Mouse (Mus musculus) MEL (cell line): ENCODE measurements around the gene Serinc5. TPM values are rescaled to one million over a fixed set of nuclear protein-coding genes. Genes with fewer than 3 reads are reported as not detected.

Experiments used
- DNase-seq: peaks from one replicate; pipeline ENCODE4 v3.0.0; 2011; ENCODE audit warnings: low read depth, low spot score
- H3K27ac ChIP-seq: 2 replicates; pipeline ENCODE4 v1.5.1; 2012; ENCODE audit warnings: low read depth, mild to moderate bottlenecking, control low read depth, low read length, moderate library complexity; ENCODE audit not compliant: control insufficient read depth
- H3K27me3 ChIP-seq, 2 experiments: fragments of 150-350 bp in 1 of 2; sonication (generic) in 1 of 2; 2 replicates each; pipeline ENCODE4 v1.6.1; 2012; ENCODE audit warnings: low read length in 2 of 2, mild to moderate bottlenecking in 2 of 2, improper control_type of control experiment in 1 of 2, moderate library complexity in 1 of 2; ENCODE audit not compliant: insufficient read depth in 2 of 2, control insufficient read depth in 1 of 2
- H3K36me3 ChIP-seq, 2 experiments: 2 replicates each; pipeline ENCODE4 v1.6.1; 2012 to 2014; ENCODE audit warnings: low read length in 2 of 2, improper control_type of control experiment in 1 of 2, inconsistent platforms in 1 of 2, mild to moderate bottlenecking in 1 of 2; ENCODE audit not compliant: insufficient read depth in 2 of 2, control insufficient read depth in 1 of 2
- H3K4me1 ChIP-seq, 2 experiments: fragments of 150-350 bp in 1 of 2; sonication (generic) in 1 of 2; 2 replicates each; pipeline ENCODE4 v1.6.1; 2012; ENCODE audit warnings: low read length in 2 of 2, improper control_type of control experiment in 1 of 2, mild to moderate bottlenecking in 1 of 2; ENCODE audit not compliant: insufficient read depth in 2 of 2, control insufficient read depth in 1 of 2
- H3K4me3 ChIP-seq, 2 experiments: fragments of 150-350 bp in 1 of 2; sonication (generic) in 1 of 2; 2 replicates each; pipeline ENCODE4 v1.5.1; 2012; ENCODE audit warnings: low read depth in 2 of 2, low read length in 2 of 2, mild to moderate bottlenecking in 2 of 2, moderate library complexity in 2 of 2, control low read depth in 1 of 2, improper control_type of control experiment in 1 of 2; ENCODE audit not compliant: control insufficient read depth in 1 of 2, insufficient read depth in 1 of 2
- H3K79me2 ChIP-seq: 2 replicates; pipeline ENCODE4 v1.6.1; 2012; ENCODE audit warnings: mild to moderate bottlenecking, low read length, moderate library complexity; ENCODE audit not compliant: control insufficient read depth, poor library complexity, insufficient read depth
- H3K9ac ChIP-seq: 2 replicates; pipeline ENCODE4 v1.6.1; 2012; ENCODE audit warnings: low read depth, mild to moderate bottlenecking, control low read depth, low read length, moderate library complexity; ENCODE audit not compliant: control insufficient read depth, poor library complexity, severe bottlenecking
- H3K9me3 ChIP-seq: fragments of 150-350 bp; sonication (generic); replicated peaks from 2 replicates; pipeline ENCODE4 v1.6.1; 2012; ENCODE audit warnings: mild to moderate bottlenecking, low read length, improper control_type of control experiment, moderate library complexity; ENCODE audit not compliant: insufficient read depth
- BHLHE40 ChIP-seq: IDR thresholded peaks from 2 replicates; pipeline ENCODE4 v1.6.1; 2012; ENCODE audit warnings: low read depth, mild to moderate bottlenecking, inconsistent platforms, low read length, improper control_type of control experiment, borderline replicate concordance
- CHD2 ChIP-seq: IDR thresholded peaks from 2 replicates; pipeline ENCODE4 v1.6.1; 2011; ENCODE audit warnings: low read length, improper control_type of control experiment
- E2F4 ChIP-seq: IDR thresholded peaks from 2 replicates; pipeline ENCODE4 v1.6.1; 2011; ENCODE audit warnings: low read depth, low read length, improper control_type of control experiment, borderline replicate concordance
- ELF1 ChIP-seq: IDR thresholded peaks from 2 replicates; pipeline ENCODE4 v1.6.1; 2014; ENCODE audit warnings: low read depth, mild to moderate bottlenecking, inconsistent platforms, low read length, improper control_type of control experiment, moderate library complexity
- EP300 ChIP-seq, 2 experiments: IDR thresholded peaks; 2 replicates each; pipeline ENCODE4 v1.6.1; 2011; ENCODE audit warnings: improper control_type of control experiment in 2 of 2, low read length in 2 of 2, low read depth in 1 of 2, mild to moderate bottlenecking in 1 of 2
- GABPA ChIP-seq: IDR thresholded peaks from 2 replicates; pipeline ENCODE4 v1.6.1; 2012; ENCODE audit warnings: low read depth, mild to moderate bottlenecking, inconsistent platforms, low read length, improper control_type of control experiment, moderate library complexity
- HCFC1 ChIP-seq: IDR thresholded peaks from 2 replicates; pipeline ENCODE4 v1.6.1; 2012; ENCODE audit warnings: low read depth, mild to moderate bottlenecking, inconsistent platforms, low read length, improper control_type of control experiment, moderate library complexity
- JUND ChIP-seq: IDR thresholded peaks from 2 replicates; pipeline ENCODE4 v1.6.1; 2011; ENCODE audit warnings: low read depth, mild to moderate bottlenecking, improper control_type of control experiment, low read length
- MAX ChIP-seq: IDR thresholded peaks from 2 replicates; pipeline ENCODE4 v1.6.1; 2011; ENCODE audit warnings: low read length, improper control_type of control experiment
- POLR2A ChIP-seq, 2 experiments: IDR thresholded peaks; 2 replicates each; pipeline ENCODE4 v1.6.1; 2011 to 2012; ENCODE audit warnings: low read length in 2 of 2, mild to moderate bottlenecking in 2 of 2, control low read depth in 1 of 2, improper control_type of control experiment in 1 of 2, low read depth in 1 of 2, moderate library complexity in 1 of 2; ENCODE audit not compliant: control insufficient read depth in 1 of 2, insufficient read depth in 1 of 2, poor library complexity in 1 of 2
- POLR2AphosphoS5 ChIP-seq: IDR thresholded peaks from 2 replicates; pipeline ENCODE4 v1.6.1; 2012; ENCODE audit warnings: low read depth, borderline replicate concordance, mild to moderate bottlenecking, inconsistent platforms, low read length, moderate library complexity, mixed read lengths
- RAD21 ChIP-seq: IDR thresholded peaks from 2 replicates; pipeline ENCODE4 v1.6.1; 2011; ENCODE audit warnings: mild to moderate bottlenecking, low read depth, low read length, improper control_type of control experiment
- SIN3A ChIP-seq: IDR thresholded peaks from 2 replicates; pipeline ENCODE4 v1.6.1; 2012; ENCODE audit warnings: low read length, improper control_type of control experiment, inconsistent platforms
- TAL1 ChIP-seq: IDR thresholded peaks from 2 replicates; pipeline ENCODE4 v1.6.1; 2012; ENCODE audit warnings: mild to moderate bottlenecking, inconsistent platforms, low read length, moderate library complexity, mixed read lengths
- ZC3H11A ChIP-seq: IDR thresholded peaks from 2 replicates; pipeline ENCODE4 v1.6.1; 2012; ENCODE audit warnings: low read depth, mild to moderate bottlenecking, inconsistent platforms, low read length, improper control_type of control experiment
- ZMIZ1 ChIP-seq: IDR thresholded peaks from 2 replicates; pipeline ENCODE4 v1.6.1; 2012; ENCODE audit warnings: low read depth, mild to moderate bottlenecking, inconsistent platforms, low read length, improper control_type of control experiment, moderate library complexity
- ZNF384 ChIP-seq: IDR thresholded peaks from 2 replicates; pipeline ENCODE4 v1.6.1; 2012; ENCODE audit warnings: low read depth, mild to moderate bottlenecking, inconsistent platforms, low read length, improper control_type of control experiment
- polyA plus RNA-seq, 2 experiments: library from polyadenylated mRNA; stranded (reverse) in 1 of 2; unstranded in 1 of 2; fragments of >175 nt in 1 of 2; fragments of >200 nt in 1 of 2; gene quantifications; 2 replicates each; pipeline versions ENCODE4 v1.2.1 to v1.2.4; 2012; ENCODE audit warnings: low replicate concordance in 2 of 2, low read depth in 1 of 2; ENCODE audit not compliant: insufficient read length in 2 of 2, insufficient read depth in 1 of 2, missing spikeins in 1 of 2
- total RNA-seq: library from RNA; depleted of rRNA; stranded (reverse); fragments of 300-350 nt; gene quantifications from 2 replicates; pipeline ENCODE4 v1.2.3, GENCODE M21; 2012

The Serinc5 gene
- total and polyA plus RNA-seq, 3 experiments: 4.0 to 8.8 TPM; not detected in 1

GRCm38 (mm10) chr13:92704189-92704588 is 93.3 kb downstream of the Serinc5 start:
- no peak overlapping the region for H3K9ac ChIP-seq
- no peaks in the 10 kb centered on the region for H3K4me1 ChIP-seq
- DNase-seq: no peak
- TF ChIP-seq JUND (no peak), ZC3H11A (no peak), RAD21 (no peak), CHD2 (no peak), ZNF384 (no peak), POLR2A (IDR thresholded peaks at IDR 0.05; ENCODE audit: control insufficient read depth in 1 of 2, insufficient read depth in 1 of 2, low read depth in 1 of 2, low read length in 2 of 2, poor library complexity in 1 of 2) (no peak), MAX (no peak), ELF1 (no peak), SIN3A (no peak)
- no peaks in the 10 kb centered on the region for H3K27me3 ChIP-seq
- no peak overlapping the region for H3K27ac ChIP-seq
- H3K36me3 ChIP-seq: no peaks in the 10 kb centered on the region
- no peaks in the 10 kb centered on the region for H3K79me2 ChIP-seq
- H3K9me3 ChIP-seq: no peaks in the 10 kb centered on the region
- no peak overlapping the region for H3K4me3 ChIP-seq

GRCm38 (mm10) chr13:92705016-92705535 is 94.2 kb downstream of the Serinc5 start:
- DNase-seq: no peak
- Histone ChIP-seq H3K79me2 (no peaks in the 10 kb centered on the region), H3K9me3 (no peaks in the 10 kb centered on the region), H3K4me3 (no peak overlapping the region), H3K27me3 (no peaks in the 10 kb centered on the region), H3K27ac (no peak overlapping the region), H3K4me1 (no peaks in the 10 kb centered on the region), H3K36me3 (no peaks in the 10 kb centered on the region), H3K9ac (no peak overlapping the region)
- TF ChIP-seq ZMIZ1: no peak
- TF ChIP-seq ZNF384: no peak
- no peak for TF ChIP-seq EP300 (IDR thresholded peaks at IDR 0.05; ENCODE audit: low read depth in 1 of 2, low read length in 2 of 2)
- TF ChIP-seq TAL1: no peak
- no peak for TF ChIP-seq GABPA
- TF ChIP-seq POLR2AphosphoS5: no peak
- no peak for TF ChIP-seq E2F4
- no peak for TF ChIP-seq BHLHE40
- TF ChIP-seq HCFC1: no peak
- no peak for TF ChIP-seq ZC3H11A
